Mouse (Mus musculus) spleen, adult 2 months (tissue): ENCODE measurements around the gene Kif13a.

Experiments
- CTCF ChIP-seq: fragments of 200-500 bp; IDR thresholded peaks from 2 replicates; pipeline ENCODE4 v1.5.1; 2011; ENCODE audit warnings: mild to moderate bottlenecking, inconsistent platforms; ENCODE audit not compliant: insufficient read depth, insufficient read length, insufficient replicate concordance; ENCODE audit errors: extremely low read depth
- POLR2A ChIP-seq: fragments of 200-500 bp; IDR thresholded peaks from 2 replicates; pipeline ENCODE4 v1.6.1; 2011; ENCODE audit warnings: low read depth, low read length, inconsistent platforms

DNA sequence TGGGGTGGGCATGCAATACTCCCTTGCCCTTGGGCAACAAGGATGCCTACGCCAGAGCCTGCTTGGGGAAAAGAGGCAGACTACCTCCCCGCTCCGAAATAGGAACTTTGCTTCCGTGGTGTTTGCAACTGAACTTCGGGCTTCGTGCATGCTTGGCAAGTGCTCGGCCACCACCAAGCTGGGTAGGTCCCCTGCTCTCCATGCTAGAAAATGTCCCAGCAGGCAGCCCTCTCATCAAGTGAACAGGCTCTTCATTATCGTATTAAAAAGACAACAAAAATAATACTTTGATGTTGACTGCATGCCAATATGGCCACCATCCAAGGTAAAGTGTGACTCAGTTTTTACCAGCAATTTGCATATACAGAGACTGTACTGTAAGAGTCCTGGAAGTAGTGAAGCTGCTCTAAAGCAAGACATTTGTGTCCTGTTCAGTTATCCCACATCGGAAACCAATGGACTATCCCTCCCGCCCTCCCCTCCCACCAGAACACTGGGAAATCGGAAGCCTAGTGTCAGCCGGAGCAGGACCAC lies 41.5 kb downstream of the Kif13a start:
- TF ChIP-seq CTCF (no peak), POLR2A (no peak)
